Mouse (Mus musculus): ENCODE measurements around the gene Slc35c2.

The Slc35c2 gene

GRCm38 (mm10) chr2:165273589-165273988 lies 14.1 kb downstream of the Slc35c2 start:
- DNase-seq (ENCODE audit: low read depth), result no peak

DNA sequence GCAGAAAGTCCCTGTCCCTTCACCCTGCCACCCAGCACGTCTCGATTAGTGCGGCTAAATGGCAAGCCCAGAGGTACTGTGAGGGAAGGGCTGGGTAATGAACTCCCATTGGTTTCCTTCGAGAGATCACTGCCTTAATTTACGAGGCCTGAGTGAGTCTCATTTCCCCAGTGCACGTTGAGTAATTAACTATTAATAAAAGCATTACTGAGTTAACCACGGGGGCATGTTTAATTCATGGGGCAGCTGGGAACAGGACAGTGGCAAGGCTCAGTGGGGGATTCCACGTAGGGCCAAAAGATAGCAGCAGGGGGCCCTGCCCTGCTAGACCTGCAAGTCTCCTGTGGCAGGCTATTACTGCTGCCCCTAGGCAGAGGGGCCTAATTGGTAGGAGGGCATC lies 16.3 kb downstream of the Slc35c2 start:
- no peak for DNase-seq (ENCODE audit: low read depth)

DNA sequence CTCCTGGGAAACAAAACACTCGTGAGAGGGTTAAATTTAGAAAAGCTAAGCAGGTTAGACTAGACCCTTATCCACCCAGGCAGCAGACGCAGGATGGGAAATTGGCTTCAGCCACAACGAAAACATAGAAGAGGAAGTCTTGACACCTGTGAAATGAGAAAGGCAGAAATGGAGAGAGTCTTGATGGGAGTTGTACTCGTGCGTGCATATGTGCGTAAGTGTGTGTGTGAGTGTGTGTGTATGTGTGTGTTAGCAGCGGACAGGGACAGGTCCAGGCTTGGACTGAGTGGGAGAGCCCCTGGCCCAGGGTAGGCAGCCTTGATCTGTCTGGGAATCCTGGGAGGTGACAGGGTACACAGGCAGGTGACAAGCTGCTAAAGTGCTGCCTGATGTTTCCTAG lies 16.8 kb downstream of the Slc35c2 start:
- no peak for DNase-seq (ENCODE audit: low read depth)

DNA sequence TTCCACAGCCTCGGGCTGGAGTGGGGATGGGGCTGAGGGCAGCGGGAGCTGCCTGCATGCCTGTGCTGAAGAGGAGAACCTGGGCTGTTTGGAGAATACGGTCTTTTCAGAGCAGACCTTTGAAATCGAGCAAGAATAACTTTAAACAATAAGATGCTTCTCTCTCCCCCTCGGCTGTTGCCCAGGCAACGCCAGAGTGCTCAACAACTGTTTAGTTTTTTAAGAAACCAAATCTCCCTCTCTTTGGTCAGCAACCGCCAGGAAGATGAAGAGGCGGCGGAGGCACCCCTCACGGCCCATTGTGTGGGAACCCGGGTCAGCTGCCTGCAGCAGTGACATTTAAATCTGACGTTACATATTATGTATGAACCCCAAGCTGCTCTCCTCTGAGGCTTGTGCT lies 20.9 kb downstream of the Slc35c2 start:
- no peak for DNase-seq (ENCODE audit: low read depth)

- no peak for DNase-seq (ENCODE audit: low read depth)
Measured at GRCm38 (mm10) chr2:165263861-165264260, 23.8 kb downstream of the Slc35c2 start.

DNA sequence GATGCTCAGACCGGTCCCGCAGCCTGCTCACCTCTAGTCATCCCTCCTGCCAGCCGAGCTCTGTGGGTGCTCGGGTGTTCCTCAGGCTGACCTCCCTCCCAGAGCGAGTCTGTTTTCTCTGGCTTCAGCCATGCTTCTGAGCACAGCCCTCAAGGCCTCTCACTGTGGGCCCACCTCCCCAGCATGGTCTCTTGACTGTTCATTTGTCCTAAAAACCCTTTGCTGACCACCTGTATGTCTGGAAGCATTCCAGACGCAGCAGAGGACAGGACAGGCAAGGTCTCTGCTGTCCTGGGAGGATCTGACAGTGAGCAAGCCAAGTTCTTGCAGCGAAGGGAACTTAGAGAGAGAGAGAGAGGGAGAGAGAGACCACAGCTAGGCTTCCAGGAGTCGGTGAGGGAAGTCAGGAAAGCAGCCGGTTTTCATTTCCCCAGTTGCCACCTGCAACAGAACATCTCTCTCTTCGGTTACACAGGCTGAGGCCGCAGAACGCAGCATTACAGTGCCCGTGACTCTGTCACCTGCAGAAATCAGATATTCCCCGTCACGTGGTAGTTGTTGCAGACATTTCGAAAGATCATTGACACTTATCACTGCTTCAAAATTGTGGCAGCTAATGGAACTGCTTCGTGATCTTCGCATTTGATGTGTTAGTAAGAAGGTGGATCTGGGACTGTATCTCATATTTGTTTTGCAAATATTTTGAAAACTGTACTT lies 25.2 kb downstream of the Slc35c2 start:
- DNase-seq (ENCODE audit: low read depth), result no peak

DNA sequence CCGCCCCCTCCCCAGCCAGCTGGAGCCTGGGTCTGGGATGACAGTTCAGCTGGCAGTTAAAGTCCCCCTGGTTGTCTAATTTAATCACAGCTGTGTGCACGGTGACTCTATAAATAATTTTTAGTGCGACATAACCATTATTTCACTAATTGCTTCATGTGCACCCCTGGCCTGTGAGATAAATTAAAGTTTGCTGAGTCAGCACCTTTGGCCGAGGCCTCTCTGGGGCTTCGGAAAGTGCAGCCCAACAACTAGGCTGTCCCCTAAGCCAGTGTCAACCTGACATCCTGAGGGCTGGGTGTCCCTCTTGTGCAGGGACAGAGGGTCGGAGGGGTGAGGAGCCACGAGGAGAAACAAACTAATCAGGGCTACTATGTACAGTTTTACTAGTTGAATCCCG lies 27.8 kb downstream of the Slc35c2 start:
- DNase-seq (ENCODE audit: low read depth), result no peak

DNA sequence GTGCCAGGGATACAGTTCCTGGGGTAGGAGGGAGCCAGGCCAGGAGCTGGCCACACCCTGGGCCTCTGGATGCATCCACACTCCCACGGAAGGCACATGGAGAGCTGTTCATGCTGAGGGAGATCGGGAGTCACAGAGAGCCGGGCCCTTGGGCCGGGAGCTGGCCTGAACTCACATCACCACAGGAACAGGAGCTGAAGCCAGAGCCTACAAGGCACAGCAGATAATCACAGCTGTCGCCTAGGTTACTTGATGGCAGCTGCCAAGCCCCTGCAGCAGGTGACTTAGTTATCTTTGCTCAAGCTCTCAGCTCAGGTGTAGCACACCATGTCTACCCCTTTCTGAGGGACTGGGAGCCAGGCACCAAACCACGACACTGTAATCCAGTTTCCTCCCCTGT lies 29.3 kb downstream of the Slc35c2 start:
- DNase-seq (ENCODE audit: low read depth), result no peak

GRCm38 (mm10) chr2:165257151-165257834 lies 30.4 kb downstream of the Slc35c2 start:
- no peak for DNase-seq (ENCODE audit: low read depth)

DNA sequence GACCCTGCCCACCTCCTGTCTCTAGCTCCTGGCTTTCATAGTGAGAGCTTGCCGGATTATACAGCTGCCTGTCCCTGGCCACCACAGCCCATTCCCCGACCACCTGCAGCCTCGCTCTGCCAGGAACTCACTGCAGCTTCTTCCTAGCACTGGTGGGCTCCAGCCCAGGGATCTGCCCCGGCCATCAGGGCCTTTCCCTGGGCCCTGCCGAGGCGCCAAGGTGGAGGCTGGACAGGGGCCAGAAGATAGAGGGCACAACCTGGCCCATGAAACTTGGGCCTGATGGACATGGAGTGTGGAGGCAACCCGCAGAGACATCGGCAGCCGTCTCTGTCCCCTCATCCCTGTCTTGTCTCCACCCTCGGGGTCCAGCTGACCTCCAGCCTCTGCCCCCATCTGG lies 31.5 kb downstream of the Slc35c2 start:
- no peak for DNase-seq (ENCODE audit: low read depth)

DNA sequence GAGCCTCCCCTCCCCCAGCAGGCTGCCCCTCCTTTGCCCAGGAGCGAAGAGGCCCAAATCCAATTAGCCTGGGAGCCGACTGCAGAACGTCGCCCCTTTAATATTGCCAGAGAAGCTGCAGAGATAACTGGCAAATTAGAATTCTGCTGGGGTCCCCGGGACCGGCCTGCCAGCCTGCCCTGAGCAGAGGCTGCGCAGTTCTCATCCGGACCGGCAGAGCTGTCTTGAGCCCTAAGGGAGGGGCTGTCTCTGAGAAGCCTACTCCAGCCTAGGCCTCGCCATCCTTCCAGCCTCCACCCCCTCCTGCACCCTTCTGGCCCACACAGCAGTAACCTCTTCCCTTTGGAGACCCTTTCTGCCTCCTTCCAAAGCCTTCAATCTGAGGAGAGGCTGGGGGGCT lies 33.8 kb downstream of the Slc35c2 start:
- no peak for DNase-seq (ENCODE audit: low read depth)

DNA sequence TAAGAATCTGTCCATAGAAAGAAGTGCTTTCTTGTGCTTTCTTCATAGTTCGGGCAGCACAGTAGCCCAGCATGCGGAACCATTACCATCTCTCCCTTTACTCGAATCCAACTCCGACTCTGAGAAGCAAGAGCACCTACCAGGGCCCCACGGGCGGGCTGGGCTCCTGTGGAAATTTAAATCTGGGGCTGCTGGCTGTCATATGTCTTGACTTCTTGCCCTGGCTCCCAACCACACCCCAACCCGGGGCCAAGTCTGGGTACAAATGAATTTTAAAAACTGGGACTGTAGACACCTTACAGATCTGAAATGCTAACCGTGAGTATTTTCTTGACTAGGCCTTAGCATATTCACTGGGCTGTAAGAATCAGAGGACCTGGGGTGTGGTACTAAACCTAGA lies 34.4 kb downstream of the Slc35c2 start:
- DNase-seq (ENCODE audit: low read depth), result no peak

DNA sequence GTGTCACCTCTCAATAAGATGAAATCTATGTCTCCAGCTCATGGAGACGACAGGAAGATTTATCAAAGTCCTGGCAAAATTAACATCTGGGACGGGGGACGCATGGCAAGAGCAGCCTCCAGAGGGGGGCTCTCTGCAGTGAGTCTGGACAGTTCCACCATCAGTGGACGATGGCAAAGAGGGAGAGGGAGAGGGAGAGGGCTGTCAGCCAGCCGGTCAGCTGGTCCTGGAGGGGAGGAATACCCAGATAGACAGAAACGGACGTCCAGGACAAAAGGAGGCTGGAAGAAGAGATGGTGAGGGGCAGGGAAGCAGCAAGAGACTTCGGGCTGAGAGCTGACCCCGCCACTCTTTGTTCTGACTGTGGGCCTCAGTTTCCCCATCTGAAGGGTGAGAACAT lies 34.9 kb downstream of the Slc35c2 start:
- DNase-seq (ENCODE audit: low read depth), result no peak

DNA sequence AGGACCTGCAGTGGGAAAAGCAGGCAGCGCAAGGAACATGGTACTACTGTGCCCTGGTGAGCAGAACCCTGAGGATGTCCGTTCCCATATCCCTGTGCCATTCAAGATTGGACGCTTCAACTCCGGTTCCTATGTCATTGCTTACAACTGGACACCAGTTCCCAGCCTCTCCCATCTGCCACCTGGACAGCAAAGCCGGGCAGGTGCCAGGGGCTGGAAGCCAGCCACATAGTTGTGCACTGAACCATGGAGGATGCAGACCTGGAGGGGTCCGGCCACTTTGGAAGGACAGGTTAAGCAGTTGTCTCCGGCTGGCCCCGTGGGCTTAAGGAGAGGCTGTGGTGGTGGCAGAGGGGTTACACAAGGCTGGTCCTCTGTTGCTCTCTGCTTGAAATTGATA lies 35.3 kb downstream of the Slc35c2 start:
- DNase-seq (ENCODE audit: low read depth), result no peak

- DNase-seq (ENCODE audit: low read depth), result no peak
Measured at GRCm38 (mm10) chr2:165250903-165251302, 36.8 kb downstream of the Slc35c2 start.

GRCm38 (mm10) chr2:165248967-165249366 lies 38.7 kb downstream of the Slc35c2 start:
- DNase-seq (ENCODE audit: low read depth), result no peak

- no peak for DNase-seq (ENCODE audit: low read depth)
Measured at GRCm38 (mm10) chr2:165246349-165246748, 41.3 kb downstream of the Slc35c2 start.

DNA sequence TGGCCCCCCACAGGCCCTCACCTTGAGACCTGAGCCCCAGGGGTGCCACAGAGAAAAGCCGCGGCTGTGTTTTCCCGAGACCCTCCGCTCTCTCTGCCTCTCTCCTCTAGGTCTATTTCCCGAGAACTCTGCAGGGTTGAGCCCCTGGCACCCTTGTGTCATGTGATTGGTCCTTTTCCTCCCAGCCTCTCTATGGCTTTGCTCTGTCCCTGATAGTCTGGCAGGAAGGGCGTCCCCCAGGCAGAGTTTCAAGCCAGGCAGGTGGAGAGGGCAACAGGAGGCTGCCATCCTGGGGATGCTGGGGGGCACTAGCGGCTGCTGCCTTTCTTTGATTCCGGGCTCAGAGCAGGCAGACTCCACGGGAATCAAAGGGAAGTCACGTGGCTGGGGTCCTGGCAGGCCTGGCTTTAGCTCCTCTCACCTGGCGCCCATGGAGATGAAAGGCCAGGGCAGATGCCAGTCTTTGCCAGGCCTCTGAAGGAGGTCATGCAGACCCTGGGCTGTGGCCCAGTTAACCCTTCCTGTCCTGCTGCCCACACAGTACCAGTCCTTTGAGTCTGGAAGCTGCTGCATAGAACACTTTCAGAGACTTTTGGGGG lies 44.4 kb downstream of the Slc35c2 start:
- DNase-seq (ENCODE audit: low read depth), result no peak

DNA sequence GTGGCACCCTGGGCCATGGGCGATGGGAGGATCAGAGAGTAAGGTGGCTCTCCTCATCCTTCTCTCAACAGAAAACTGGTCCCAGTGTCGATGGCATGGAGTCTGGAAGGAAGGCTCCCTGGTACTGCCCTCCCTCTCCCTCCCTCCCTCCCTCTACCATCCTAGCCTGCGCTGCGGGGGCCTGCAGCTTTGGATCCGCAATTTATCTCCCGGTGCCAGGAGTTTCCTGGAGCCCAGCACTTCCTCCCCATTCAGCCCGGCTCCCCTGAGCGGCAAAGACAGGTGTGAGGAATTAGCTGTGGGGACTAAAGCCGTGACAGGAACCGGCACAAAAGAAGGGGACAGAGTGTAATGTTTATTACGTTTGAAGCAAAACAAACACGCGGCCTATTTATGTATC lies 45.1 kb downstream of the Slc35c2 start:
- no peak for DNase-seq (ENCODE audit: low read depth)

DNA sequence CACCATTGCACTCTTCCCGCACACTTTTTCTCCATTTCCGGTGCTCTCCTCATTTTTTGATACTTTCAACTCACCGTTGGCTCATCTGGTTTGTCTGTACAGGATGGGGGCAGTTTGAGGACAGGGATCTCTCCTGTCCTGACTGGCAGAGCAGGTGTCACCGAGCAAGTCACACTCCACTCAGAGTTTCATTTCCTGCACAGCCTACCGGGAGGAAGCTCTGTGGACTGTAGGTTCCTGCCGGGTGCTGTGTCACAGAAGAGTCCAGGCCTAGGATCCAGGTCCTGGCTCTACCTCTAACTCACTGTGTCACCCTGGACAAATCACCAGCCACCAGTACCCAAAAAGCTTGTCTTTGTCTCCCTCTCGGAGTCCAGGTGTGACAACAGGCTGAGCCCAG lies 45.9 kb downstream of the Slc35c2 start:
- no peak for DNase-seq (ENCODE audit: low read depth)

DNA sequence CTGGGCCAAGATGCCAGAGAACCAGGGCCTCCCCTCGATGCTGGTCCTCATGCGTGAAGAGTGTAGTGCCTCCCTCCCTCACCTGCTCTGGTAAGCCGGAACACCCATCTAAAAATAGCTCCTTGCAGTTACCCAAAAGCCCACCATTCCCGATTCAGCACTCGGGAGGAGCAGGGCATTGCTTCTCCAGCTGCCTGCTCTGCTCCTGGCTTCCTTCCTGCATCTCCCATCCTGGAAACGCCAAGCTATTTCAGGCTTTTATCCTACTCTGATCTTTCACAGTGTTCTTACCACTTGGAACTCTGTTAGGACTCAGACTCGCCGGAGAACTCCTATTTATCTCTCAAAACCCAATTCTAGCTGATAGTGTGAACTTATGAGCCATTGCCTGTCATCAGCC lies 47.3 kb downstream of the Slc35c2 start:
- DNase-seq (ENCODE audit: low read depth), result no peak

DNA sequence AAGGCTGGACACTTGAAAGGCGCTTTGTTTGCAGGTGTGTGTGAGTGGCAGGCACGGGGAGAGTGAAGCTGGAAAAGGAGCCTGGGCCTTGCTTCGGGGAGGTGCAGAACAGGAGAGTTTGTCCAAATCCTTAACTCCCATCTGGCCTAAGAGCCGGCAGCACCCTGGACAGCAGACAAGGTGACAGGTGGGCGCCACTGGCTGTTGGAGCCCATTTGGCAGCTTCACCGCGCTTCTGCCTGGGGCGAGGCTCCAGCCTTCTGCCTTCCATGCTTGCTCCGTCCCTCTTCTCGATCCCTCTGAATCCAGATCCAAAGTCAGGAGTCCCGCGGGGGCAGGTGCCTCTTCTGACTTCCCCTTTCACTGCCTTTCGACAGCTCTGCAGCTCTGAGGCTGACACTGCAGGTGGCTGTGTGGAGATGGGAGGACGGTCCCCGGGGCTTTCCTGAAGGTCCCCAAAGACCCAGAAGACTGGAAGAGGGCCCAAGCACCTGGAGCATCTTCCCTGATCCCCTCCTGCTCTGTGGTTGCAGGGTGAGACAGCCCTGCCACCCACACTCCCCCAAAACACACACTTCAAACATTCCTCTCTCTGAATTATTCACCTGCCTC lies 48.0 kb downstream of the Slc35c2 start:
- DNase-seq (ENCODE audit: low read depth), result no peak
